Mouse (Mus musculus): ENCODE data around the gene Kcnn4.

Gene Kcnn4

DNA sequence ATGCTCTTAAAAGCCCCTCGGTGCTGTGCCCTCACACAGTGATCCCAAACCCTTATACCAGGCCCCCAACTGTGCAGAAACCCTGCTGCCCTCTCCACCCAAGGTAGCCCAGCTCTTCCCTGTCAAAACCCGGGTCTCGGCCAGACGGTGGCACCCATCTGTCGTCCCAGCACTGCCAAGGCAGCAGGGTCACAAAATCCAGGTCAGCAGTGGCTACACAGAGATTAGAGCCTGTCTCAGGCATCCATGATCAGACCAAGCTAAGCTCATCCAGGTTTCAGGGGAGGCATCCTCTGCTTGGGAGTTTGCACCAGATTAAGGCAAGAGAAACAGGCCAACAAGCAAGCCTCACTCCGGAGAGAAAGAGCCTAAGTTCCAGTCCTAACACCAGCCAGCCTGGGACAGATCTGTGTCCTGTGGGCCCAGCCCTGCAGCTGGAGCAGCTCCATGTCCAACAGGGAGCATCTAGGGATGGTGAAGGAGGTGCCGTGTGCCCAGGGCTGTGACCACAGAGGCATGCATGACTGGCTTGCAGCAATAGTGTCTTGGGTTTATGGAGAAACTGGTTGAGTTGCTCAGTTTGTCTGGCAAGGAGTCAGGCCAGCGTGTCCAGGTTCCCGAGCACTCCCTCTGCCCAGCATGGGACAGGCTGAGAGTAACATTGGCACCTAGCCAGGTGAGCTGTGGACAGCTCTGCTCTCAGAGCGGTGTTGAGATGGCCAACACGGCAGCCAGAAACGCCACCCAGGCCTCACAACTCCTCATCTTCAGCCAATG is 54.1 kb downstream of the Kcnn4 start:
- in situ Hi-C loops (cut with MboI), result no loop called here

DNA sequence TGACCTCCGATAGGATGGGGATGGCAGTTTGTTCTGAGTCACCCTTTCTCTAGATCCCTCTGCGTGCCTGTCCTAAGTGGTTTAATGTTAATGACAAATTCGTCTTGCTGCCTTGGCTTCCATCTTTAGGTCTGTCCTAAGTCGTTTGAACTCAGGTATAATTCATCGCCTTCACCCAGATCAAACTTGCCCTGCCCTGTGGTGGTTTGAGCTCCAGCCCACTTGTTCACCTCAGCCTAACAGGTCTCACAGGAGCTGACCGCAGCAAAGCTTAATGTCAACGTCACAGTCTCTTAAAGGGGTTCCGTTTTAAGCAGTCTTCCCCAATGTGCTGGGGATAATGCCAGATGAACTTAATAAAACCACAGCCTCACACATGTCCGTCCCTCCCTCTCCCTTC is 55.9 kb downstream of the Kcnn4 start:
- in situ Hi-C loops (cut with MboI), result no loop called here

DNA sequence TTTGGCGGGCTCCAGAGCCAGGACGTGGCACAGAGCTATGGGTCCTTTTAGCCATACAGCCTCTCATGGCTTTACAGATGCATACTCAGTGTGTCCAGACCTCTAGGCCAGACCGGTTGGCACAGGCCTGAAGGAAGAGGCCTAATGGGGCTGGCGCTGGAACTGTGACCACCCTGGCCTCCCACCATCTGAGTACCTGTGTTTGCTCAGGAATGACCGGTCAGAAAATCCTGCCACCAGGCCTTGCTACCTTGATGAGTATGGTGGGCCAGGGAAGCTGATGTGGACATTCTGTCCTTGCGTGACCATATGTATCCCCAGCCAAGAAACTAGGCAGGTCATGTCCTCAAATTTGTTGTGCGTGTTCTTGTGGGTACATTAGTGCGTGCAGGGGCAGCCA is 57.1 kb downstream of the Kcnn4 start:
- in situ Hi-C loops (cut with MboI), result no loop called here

DNA sequence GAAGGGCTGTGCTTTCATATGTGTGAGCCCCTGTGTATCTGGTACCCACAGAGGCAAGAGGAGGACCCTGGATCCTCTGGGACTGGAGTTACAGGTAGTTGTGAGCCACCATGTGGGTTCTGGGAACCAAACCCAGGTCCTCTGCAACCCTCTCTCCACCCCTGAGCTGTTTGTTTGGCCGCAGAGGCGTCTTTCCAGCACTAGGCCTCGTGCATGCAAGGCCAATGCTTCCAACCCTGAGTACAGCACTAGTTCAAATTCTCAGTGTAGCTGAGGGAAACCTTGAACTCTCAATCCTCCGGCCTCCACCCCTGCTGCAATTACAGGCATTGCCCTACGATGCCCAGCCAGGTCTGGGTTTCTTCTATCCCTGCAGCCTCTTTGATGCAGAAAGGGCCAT is 58.7 kb downstream of the Kcnn4 start:
- in situ Hi-C loops (cut with MboI), result no loop called here

DNA sequence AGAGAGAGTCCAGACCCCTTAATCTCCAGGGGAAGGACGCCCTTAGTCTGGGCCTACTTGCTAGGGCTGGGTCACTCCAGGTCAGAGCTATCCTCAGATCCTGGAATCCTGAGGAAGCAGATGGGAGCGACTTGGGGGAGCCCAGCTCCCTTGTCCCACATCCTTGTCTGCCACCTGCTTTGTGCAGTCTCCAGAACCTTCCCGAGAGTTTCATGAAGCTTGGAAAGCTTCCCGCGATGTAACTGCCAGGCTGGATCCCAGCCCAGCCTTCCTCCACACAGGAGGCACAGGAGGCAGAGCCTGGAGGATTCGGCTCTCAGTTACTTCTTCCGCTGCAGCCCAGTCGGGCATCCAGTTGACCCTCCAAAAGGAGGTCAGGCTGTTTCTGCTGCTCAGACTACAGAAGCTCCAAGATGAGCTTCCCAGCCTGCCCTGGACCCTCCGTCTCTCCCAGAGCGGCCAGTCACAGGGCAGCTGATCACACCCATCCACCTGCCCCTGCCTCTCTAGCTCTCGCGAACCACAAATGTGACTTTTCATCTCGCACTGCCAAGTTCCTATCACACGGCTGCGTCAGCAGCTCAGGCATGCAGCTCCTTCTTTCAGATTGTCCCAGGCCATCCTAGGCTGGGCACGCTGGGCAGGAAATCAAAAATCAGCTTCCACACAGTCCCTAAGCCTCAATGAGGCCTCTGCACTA is 59.5 kb downstream of the Kcnn4 start:
- in situ Hi-C loops (cut with MboI), result no loop called here

DNA sequence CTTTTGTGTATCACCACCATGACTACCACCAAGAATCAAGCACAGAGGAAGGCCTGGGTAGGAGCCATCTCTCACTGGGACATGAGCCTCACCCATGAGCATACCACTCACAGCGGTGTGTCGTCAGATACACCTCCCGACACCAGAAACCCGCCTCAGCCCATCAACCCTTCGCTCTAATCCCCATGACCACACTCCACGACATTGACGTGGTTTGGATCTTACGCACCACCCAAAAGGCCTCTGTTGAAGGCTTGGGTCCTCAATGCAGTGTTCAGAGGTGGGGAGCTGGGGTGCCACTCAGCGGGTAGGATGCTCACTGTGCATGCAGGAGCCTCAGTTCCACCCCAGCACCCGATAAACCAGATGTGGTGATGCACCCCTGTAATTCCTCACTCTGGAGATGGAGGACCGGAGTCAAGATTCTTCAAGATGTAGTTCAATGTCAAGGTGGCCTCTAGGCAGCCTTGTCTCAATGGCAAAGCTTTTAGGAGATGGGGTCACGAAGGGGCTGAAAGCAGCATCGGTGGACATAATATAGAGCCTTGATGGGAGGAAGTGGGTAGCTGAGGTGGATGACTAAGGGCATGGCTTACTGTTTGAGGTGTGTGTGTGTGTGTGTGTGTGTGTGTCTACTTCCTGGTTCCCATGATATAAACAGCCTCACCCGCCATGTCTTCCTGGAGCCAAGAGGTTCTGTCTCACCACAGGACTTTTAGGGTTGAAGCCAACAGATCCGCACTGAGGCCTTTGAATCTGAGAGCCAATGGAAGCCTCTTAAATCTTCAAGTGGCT is 60.7 kb downstream of the Kcnn4 start:
- in situ Hi-C loops (cut with MboI), result no loop called here

DNA sequence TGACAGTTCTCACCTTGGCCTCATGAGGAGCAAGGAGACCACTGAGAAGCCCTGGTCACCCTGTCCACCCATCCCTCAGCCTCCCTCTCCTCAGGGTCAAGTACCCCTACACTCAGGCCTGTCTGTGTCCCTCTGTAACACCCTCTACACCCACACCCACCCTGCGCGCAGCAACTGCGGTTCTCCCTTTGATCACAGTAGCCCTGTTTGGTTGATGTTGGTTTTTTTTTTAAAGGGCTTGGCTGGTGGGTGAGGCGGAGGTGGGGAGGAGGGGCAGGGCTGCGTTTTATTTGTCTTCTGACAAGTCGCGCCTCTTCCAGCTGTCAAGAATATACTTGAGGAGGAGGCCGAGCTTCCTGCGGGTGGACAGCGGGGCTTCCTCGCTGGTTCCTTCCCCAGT is 61.6 kb downstream of the Kcnn4 start:
- in situ Hi-C loops (cut with MboI), result no loop called here

DNA sequence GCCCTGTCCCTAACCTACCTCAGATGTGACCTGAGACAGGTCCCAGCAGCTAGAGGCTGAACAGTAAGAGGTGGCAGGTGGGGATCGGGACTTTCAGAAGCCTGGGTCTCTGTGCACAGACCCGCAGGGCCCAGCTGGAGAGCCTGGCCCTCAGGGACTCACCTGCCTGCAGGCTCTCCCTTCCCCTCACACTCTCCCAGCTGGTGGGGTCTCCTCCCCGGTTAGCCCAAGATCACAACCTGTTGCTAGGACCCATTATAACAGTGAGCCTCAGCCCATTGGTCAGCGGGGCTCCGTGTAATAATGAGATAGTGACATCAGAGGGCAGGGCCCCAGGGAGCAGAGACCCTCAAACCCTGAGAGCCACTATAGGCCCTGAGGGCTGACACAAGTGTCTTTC is 65.2 kb downstream of the Kcnn4 start:
- in situ Hi-C loops (cut with MboI), result loop anchor here (5.0 kb wide), 1 partner anchor 37 kb away; no protein-coding TSS in a partner anchor

Data from mature B cell (primary cell).